Mouse (Mus musculus) spleen, postnatal 4 days (tissue): Measurements from ENCODE around the gene Sh2d3c.

Source experiments
- DNase-seq, 2 experiments: peaks; one replicate each; pipeline ENCODE4 v3.0.0; 2022; ENCODE audit warnings: low spot score in 2 of 2

Gene Sh2d3c

GRCm38 (mm10) chr2:32720681-32721229 lies at the start of gene Sh2d3c:
Gene Sh2d3c (plus strand): TSS chr2:32721055.
- peak; percentile 65 to 78 for DNase-seq

- no peak for DNase-seq
Observed at GRCm38 (mm10) chr2:32671147-32671546, 49.7 kb upstream of the Sh2d3c start.

- no peak for DNase-seq
Observed at GRCm38 (mm10) chr2:32671907-32672595, 48.8 kb upstream of the Sh2d3c start.

GRCm38 (mm10) chr2:32673176-32673917 lies 47.5 kb upstream of the Sh2d3c start:
- no peak for DNase-seq

GRCm38 (mm10) chr2:32676821-32677220 lies 44.0 kb upstream of the Sh2d3c start:
- DNase-seq, result no peak

GRCm38 (mm10) chr2:32677683-32678082 lies 43.2 kb upstream of the Sh2d3c start:
- DNase-seq, result no peak

GRCm38 (mm10) chr2:32680051-32680451 lies 40.8 kb upstream of the Sh2d3c start:
- DNase-seq, result no peak

GRCm38 (mm10) chr2:32680961-32681650 lies 39.7 kb upstream of the Sh2d3c start:
- no peak for DNase-seq

- no peak for DNase-seq
Observed at GRCm38 (mm10) chr2:32681754-32682153, 39.1 kb upstream of the Sh2d3c start.

- no peak for DNase-seq
Observed at GRCm38 (mm10) chr2:32682721-32683417, 38.0 kb upstream of the Sh2d3c start.

GRCm38 (mm10) chr2:32683701-32684100 lies 37.2 kb upstream of the Sh2d3c start:
- no peak for DNase-seq

- no peak for DNase-seq
Observed at GRCm38 (mm10) chr2:32684681-32685428, 36.0 kb upstream of the Sh2d3c start.

GRCm38 (mm10) chr2:32685807-32686206 lies 35.0 kb upstream of the Sh2d3c start:
- DNase-seq, result no peak

GRCm38 (mm10) chr2:32686640-32687039 lies 34.2 kb upstream of the Sh2d3c start:
- DNase-seq, result no peak

GRCm38 (mm10) chr2:32687562-32687961 lies 33.3 kb upstream of the Sh2d3c start:
- DNase-seq, result no peak

- DNase-seq, result peak; percentile 90 to 96
Observed at GRCm38 (mm10) chr2:32689420-32689819, 31.4 kb upstream of the Sh2d3c start.

GRCm38 (mm10) chr2:32691041-32691440 lies 29.8 kb upstream of the Sh2d3c start:
- DNase-seq, result no peak

GRCm38 (mm10) chr2:32692496-32692895 lies 28.4 kb upstream of the Sh2d3c start:
- DNase-seq, result no peak

GRCm38 (mm10) chr2:32693282-32693681 lies 27.6 kb upstream of the Sh2d3c start:
- no peak for DNase-seq

GRCm38 (mm10) chr2:32693823-32694411 lies 26.9 kb upstream of the Sh2d3c start:
- DNase-seq, result peak; percentile 90 to 95

GRCm38 (mm10) chr2:32694691-32695090 lies 26.2 kb upstream of the Sh2d3c start:
- no peak for DNase-seq
